Mouse (Mus musculus) naive thymus-derived CD4-positive, alpha-beta T cell, adult 2 months (primary cell): ENCODE results near the gene Sco1.
"Not testable (repeated sequence)": the region's sequence is repeated elsewhere in the genome, so short reads cannot be mapped to it uniquely, and the experiment has no call there.

Source experiments
- DNase-seq: peaks from one replicate; pipeline ENCODE4 v3.0.0-alpha.2; 2011; ENCODE audit warnings: low read depth

The Sco1 gene

DNA sequence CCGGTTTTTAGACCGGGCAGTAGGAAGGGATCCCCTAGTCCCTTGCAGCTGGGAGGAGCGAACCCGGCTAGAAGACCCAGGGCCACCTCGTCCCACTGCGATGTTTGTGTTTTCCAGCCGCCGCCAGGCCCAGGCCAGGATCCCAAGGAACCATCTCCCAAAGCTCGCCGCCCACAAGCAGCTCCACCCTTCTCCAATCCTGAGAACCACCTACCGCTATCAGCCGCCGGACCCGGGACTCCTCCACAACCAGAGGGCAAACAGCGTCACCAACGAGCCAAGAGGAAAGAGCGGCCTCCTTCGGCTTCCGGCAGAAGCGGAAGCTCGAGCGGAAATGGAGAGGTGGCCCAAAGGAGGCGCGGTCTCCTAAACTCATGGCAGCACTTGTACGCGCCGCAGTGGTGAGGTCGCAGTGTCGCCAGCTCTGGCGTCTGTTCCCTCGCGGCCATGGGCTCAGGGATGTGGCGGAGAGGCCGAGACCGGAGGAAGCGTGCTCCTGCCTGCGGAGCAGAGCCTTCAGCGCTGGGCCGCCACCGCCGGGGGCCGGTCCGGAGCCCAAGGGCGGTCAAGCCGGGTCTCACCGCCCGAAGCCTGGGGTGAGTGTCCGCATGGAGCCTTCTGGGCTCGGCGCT is at the start of gene Sco1, which contains the start of gene Adprm:
Sco1 (plus strand) TSS at position 350 of the 632 bp plus-strand sequence.
Adprm (minus strand) TSS at position 274 of the 632 bp plus-strand sequence.
- DNase-seq = peak; percentile 83

DNA sequence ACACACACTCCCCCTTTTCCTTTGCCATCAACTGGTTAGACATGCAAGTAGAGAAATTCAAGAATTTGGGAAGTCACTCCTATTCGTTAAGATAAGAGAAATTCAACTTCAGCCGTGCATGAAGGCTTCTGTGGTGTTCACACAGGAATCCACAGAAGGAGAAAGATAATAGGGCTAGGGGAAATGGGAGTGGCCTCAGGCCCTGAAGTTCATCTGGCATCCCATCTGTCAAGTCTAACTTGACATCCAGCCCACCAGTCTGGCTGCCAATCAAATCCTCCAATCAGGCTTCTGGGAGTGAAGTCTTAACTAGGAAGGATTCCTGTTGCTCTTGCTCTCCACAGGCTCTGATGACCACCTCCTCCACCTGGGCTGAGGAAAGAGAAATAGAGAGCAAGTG is 49.6 kb upstream of the Sco1 start:
- DNase-seq = no peak

DNA sequence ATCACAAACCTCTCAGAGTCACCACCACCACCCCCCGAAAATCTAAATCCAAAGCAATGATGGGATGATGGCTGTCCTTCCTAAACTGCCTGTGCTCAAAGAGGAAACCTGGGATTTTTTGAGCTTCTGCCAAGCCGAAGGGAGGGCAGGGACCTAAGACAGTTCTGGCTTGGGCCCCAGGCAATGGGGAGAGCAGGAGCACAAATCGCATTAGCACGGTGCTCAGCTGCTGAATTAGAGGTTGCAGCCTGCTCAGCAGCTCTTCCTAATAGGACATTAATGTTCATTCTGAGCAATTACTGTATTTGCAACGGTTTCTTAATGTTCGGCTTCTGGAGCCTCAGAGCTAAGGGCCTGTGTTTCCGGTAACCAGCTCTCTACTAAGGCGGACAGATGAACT is 44.5 kb upstream of the Sco1 start:
- DNase-seq = no peak

DNA sequence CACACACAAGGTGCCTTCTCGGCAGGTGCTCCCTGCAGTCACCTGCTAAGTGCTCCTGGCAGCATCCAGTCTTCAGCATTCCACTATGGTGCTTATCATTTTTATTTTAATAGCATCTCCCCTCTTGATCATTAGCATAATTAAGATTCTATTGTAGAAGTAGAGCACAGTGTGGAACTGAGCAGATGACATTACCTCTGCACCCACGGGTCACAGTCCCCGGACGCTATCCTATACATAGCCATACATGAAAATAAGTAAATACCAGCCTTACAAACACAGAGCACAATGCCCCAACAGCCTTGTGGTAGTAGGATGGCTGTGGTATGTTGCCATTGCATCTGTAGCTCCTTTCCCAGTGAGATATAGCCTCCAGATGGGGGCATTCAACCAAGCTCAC is 43.9 kb upstream of the Sco1 start:
- no peak for DNase-seq

DNA sequence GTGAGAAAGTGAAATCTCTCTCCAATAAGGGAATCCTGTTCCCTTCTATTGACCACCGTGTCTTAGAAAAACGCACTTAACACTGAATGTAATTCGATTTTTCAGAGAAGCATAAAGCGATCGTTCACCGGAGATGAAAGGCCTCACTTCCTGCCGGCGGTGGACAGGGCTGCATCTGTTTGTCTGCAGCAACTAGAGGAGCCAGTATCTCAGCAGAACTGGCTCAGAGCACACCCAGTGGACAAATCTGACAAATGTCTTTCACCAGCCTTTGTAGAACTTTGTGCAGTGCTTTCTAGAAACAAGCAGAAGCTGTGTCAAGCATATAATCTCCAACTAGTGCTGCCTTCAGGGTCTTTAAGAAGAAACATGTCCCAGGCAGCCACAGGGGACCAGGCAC is 42.0 kb upstream of the Sco1 start:
- no peak for DNase-seq

DNA sequence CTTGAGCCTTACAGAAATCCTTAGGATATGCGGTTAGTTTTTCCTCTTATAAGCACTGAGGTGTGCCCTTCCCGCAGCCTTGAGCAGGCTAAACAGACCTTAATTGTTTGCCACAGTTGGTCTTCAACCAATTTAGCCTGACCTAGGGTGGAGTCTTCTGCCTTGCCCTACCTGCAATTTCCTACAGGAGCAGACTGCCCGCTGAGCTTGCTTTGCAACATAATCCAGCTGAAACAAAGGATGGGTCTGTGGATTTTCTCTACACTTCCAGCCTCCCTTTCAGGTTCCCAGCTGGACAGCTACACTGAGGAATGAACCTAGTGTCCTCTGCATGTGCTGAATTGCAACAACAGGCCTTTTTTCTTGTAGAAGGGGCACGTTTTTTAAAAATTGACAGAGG is 40.8 kb upstream of the Sco1 start:
- DNase-seq = no peak

DNA sequence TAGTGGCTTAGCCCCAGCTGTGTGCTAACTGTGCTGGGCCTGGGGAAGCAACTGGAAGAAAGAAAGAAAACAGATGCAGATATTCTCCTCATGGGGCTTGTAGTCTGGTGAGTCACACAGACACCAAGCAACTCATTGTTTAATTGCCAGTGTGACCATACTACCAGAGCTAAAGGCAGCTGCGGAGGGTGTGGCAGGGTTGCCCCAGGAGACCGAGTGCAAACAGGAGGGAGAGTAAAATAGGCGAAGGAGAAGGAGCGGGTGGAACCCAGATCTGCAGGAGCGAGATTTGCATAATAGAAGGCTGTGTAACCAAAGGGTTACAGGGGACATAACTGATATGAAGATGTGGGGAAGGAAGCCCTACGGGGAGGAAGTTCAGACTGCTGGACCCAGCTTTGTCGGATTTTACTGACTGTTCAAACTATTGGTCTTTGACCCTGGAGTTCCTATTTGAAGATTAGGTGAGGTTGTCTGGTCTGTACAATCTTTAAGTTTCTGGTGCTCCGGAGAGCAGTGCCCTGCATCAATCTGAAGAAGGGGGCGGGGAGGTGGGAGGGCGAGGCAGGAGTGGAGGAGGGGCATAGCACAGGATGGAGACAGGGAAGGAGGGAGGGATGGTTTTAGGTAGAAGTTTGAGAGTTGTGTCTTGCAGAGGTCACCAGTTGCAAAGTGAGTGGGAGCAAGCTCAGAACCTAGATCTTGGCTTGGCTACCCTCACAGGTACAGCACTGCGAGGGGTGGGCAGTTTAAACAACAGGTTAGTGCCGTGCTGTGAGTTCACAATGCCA is 34.5 kb upstream of the Sco1 start:
- no peak for DNase-seq

DNA sequence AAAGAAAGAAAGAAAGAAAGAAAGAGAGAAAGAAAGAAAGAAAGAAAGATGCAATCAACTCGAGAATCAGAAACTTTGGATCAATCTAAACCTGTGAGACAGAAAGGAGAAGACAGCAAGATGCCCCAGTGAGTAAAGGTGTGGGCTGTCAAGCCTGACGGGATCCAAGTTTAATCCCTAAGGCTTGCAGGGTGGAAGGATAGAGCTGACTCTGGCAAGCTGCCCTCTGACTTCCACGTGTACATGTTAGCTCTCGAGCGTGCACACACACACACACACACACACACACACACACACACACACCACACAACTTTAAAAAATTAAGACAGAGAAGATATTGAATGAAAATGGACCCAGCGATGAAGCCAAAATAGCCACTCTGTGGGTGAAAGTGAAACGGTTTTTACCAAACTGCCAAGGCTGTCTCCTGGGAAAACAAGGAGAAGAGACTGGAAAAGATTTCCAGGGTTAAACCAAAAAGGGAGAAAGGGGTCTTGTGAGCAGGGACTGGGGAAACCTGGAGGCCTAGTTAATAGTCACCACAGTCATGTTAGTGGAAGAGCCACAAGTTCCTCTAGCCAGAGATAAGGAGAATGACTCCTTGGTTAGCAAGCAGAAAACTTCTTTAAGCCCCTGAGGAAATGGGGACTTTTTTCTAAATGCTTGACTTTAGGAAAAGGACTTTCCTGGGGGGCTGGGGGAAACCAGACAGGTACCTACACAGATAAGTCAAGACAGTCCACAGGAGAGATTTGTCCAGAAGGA is 32.6 kb upstream of the Sco1 start:
- DNase-seq = no peak

DNA sequence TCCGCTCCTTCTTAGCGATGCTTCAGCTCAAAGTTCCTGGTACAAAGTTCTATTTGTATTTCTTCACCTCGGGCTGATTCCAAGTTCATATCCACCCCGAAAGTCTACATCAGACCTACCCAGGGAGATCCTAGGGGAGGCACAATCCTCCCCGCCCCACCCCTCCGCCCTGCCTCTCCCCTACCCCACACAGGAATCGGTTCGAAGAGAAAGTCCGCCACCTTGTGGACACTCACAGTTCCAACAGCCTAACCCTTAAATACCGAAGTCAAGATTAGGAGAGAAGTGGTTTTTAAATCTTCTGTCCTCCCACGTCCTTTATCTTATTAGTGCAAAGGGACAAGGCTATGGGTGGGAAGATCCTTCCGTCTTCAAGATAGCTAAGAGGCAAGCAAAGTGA is 31.5 kb upstream of the Sco1 start:
- DNase-seq = peak; percentile 76

DNA sequence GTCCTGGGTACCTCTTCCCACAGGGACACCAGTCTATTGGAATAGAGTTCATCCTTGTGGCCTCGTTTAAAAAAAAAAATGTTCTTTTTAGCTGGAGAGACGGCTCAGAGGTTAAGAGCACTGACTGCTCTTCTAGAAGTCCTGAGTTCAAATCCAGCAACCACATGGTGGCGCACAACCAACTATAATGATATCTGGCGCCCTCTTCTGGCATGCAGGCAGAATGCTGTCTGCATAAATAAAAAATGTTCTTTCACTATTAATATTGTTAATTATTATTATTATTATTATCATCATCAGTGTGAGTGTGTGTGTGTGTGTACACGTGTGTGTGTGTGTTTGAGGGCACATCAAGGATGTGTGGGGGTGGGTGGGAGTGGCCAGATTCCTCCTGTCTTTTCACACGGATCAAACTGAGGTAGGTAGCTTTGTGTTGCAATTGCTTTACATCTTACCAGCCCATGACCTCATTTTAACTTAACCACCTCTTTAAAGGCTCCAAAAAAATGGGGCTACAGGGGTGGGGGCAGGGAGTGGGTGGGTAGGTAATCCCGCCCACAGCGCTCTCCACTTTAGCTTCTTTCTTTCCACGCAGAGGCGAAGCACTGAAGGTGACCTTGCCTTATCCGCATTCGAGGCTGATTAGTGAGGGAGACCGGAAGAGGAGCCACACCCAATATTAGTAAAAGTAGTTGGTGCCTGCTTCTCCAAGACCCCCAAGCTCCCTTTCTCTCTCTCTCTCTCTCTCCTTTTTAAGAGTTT is 29.9 kb upstream of the Sco1 start:
- DNase-seq = peak; percentile 49

DNA sequence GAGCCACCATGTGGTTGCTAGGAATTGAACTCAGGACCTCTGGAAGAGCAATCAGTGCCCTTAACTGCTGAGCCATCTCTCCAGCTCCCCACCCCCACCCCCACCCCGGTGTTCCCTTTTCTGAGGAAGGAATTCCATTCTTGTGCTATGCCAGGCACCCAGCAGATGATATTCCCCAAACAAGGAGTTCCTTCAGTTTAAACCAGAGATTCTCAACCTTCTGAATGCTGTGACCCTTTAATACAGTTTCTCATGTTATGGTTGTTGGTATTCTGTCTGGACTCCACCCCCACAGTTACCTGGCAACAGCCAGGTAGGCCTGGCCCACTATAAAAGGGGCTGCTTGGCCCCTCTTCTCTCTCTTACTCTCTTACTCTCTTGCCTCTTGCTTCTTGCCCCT is 29.3 kb upstream of the Sco1 start:
- DNase-seq = not testable (repeated sequence)

DNA sequence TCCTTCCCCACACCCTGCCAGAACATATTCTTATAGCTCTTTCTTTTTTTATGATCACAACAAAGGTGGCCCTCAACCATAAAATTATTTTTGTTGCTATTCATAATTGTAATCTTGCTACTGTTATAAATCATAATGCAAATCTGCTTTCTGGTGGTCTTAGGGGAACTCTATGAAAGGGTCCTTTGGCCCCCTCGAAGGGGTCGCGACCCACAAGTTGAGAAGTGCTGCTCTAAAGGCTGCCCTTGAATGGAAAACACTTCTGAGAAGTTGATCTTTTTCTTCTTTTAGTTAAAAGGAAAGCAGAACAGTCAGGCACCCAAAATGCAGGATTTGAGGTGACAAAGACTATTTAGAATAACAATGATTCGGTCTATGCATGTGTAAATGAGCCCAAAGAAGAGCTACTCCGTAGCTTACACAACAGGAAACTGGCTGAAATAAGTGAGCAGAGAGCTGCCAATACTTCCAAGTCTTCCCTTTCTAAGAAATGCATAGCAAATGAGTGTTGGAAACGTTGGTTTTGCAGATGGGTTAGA is 28.6 kb upstream of the Sco1 start:
- DNase-seq = no peak

DNA sequence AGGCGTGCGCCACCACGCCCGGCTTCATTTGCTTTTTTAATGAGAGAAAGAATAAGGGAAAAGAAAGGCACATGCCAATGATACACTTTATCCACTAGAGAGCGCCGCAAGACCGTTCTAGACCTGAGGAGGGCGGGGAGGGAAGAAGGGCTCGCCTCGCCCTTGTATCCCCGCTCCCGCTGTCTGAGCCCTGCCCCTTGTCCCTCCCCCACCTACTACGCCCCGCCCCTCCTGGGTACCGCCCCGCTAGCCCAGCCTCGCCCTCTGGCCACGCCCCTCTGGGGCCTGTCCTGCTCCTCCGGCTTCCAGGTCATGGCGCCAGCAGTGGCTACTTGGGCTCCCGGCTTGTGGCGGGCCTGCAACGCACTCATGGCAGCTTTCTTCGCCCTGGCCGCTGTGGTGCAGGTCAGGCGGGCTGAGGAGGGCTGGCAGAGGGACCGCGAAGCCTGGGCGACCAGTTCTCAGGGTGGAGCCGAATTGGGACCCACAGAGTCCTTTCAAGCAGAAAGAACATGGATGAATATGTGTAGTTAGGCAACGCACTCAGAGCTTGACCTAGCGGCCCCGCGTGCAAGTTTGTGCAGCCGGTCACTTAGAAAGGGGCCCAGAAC is 27.5 kb upstream of the Sco1 start, which contains the start of gene Tmem220:
Tmem220 (plus strand) TSS at position 288 of the 611 bp plus-strand sequence.
- DNase-seq = peak; percentile 93

DNA sequence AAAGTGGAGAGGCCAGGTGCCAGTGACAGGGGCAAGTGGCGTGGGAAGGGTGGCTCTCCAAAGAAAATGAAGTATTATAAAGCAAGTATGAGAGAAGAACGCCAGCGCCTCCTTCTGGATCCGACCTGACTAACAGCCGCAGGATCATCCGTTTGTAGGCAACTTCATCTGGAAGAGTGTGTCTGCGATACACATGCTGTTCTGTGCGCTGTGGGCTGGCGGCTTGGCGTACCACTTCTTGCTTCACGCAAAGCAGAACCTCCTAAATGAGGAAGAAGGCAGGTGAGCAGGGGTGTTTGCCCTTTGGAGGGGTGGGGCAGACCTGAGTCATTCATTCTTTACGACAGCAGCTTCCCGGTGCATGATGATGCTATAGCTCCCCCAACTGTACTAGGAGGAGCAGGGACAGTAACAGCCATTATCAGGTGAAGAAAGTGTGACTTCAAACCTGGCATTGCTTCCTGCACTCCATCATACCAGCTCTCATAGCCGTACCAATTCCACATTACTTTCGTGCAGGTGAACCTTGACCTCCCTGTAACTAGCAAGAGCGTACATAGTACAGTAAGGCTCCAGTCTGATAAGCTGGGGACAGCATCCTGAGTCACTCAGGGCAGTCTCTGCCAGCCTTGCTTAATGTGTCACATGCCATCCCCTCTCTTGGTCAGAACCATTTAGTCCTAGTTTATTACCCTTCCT is 21.4 kb upstream of the Sco1 start:
- DNase-seq = no peak

DNA sequence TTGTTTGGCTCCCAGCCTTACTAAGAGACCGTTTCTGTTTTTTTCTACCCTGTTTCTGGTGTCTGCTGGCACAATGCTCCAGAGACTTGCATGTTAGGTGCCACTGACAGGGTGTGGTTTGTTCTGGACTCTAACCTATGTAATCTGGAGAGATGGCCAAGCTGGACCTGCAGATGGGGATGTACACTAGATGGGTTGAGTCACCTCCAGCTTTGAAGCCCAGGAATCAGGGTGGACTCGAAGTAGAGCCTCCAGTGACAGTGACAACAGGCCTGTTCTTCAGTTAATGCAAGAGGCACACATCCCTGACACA is 20.9 kb upstream of the Sco1 start:
- DNase-seq = no peak

DNA sequence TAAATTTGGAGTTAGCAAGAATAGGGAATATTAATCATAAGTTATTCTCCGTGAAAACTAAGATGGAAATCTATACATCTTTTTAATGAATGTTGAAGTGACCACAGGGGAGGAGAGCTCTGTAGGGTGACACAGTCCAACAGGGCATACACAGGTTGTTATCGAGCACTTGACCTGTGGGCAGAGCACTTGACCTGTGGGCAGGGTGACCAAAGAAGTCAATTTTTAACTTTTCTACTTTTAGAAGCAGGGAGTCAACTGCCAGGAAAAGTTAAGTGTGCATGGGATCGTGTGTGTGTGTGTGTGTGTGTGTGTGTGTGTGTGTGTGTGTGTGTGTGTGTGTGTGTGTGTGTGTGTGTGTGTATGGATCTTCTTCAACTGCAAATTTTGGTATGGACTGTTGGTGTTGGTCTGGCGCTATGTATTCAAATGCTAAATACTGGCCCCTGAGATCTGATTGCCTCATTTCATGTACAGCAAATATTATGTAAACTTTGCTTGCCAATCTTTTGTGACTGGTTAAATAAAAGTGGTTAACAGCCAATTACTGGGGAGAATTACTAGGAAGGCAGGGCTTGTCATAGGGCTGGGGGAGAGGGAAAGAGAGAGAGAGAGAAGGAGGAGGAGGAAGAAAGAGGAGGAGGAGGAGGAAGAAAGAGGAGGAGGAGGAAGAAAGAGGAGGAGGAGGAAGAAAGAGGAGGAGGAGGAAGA is 17.5 kb upstream of the Sco1 start:
- no peak for DNase-seq

DNA sequence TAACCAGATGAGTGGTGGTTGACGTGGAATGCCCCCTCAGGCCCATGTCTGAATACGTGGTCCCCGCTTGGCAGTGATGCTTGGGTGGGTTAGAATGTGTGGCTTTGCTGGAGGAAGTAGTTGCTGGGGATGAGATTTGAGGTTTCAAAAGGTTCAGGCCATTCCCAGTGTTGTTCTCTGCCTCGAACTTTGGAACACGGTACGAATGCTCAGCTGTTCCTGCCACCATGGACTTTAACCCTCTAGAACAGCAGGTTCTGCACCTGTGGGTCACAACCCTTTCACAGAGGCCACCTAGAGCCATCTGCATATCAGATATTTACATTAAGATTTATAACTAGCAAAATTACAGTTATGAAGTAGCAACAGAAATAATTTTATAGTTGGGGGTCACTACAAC is 16.2 kb upstream of the Sco1 start:
- no peak for DNase-seq

DNA sequence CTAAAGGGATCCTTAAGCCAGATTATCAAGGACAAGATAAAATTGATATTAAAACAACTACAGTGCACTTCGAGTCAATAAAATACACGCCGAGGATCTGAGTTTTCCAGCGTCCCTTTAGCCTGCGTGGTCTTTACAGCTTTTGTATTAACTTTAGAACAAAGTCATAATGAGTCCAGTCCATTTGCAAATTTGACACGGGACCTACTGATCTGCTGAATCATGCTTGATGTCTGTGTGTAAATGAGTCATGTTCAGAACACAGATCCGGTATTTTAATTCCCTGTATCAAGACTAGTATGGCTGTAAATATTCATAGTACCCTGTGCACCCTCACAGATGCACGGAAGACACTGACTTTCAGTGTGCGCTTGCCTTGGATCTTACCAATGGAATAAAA is 15.6 kb upstream of the Sco1 start:
- DNase-seq = no peak

DNA sequence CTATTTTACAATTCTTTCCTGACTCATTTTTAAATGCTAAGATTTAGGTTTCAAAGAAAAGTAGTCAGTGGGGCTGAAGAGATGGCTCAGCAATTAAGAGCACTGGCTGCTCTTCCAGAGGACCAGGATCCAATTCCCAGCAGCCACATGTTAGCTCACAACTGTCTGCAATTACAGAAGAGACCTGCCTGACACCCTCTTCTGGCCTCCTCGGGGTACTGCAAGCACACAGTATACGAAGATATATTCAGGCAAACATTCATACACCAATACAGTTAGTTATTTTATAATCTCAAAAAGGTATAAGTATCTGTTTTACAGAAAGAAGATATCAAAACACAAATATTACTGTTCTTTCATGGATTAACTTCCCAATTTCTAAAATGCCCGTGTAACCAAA is 12.7 kb upstream of the Sco1 start:
- DNase-seq = no peak

DNA sequence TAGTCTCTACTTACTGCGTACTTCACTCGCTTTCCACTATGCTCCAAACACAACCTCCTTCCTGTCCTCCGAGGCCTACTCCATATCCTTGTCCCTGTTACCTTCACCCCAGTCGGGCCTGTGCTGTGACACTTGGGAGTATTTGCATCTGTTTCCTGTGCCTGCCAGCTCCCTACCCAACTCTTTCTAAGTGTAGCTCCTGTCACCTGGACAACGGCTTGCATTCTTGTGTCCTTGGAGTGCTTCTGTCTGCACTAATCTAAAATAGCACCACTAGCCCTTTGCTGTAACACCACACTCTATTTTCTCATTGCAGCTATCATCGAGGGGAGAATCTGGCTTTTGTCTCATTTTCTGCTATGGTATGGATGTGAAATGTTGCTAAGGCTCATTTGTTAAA is 12.0 kb upstream of the Sco1 start:
- DNase-seq = no peak
